Mouse (Mus musculus) heart, embryonic 15.5 days (tissue): ENCODE data around the gene Abcg1. TPM values are rescaled to one million over a fixed set of nuclear protein-coding genes. Genes with fewer than 3 reads are reported as not detected.
A peak's percentile ranks its signal among the peaks of the same experiment; 100 is the strongest.

Source experiments
- ATAC-seq: fragments of 200-750 bp; cut with Nextera tagmentation; replicated peaks from 2 replicates; pipeline ENCODE4 v1.8.0; 2017; ENCODE audit warnings: low read depth, moderate TSS enrichment; ENCODE audit not compliant: insufficient number of reproducible peaks, insufficient read depth, low FRiP score
- H3K27ac ChIP-seq: fragments of 300-500 bp; sonication (generic); 2 replicates; pipeline ENCODE4 v1.5.1; 2015; ENCODE audit warnings: mild to moderate bottlenecking, inconsistent platforms
- H3K27me3 ChIP-seq: fragments of 300-500 bp; sonication (generic); 2 replicates; pipeline ENCODE4 v1.6.1; 2015; ENCODE audit warnings: inconsistent platforms
- H3K36me3 ChIP-seq: fragments of 300-500 bp; sonication (generic); 2 replicates; pipeline ENCODE4 v1.6.1; 2015; ENCODE audit warnings: mild to moderate bottlenecking, inconsistent platforms
- H3K4me1 ChIP-seq: fragments of 300-500 bp; sonication (generic); replicated peaks from 2 replicates; pipeline ENCODE4 v1.6.1; 2015; ENCODE audit warnings: inconsistent platforms
- H3K4me2 ChIP-seq: fragments of 300-500 bp; sonication (generic); 2 replicates; pipeline ENCODE4 v1.6.1; 2015; ENCODE audit warnings: inconsistent platforms, mild to moderate bottlenecking, moderate library complexity
- H3K4me3 ChIP-seq: fragments of 300-500 bp; sonication (generic); 2 replicates; pipeline ENCODE4 v1.5.1; 2015; ENCODE audit warnings: mild to moderate bottlenecking, inconsistent platforms
- H3K9ac ChIP-seq: fragments of 300-500 bp; sonication (generic); 2 replicates; pipeline ENCODE4 v1.6.1; 2015; ENCODE audit warnings: mild to moderate bottlenecking, inconsistent platforms
- H3K9me3 ChIP-seq: fragments of 300-500 bp; sonication (generic); replicated peaks from 2 replicates; pipeline ENCODE4 v1.6.1; 2016; ENCODE audit warnings: inconsistent platforms
- WGBS: fragments of 180-500 bp; shearing (Covaris S2); methylation state at CpG from one replicate; pipeline ENCODE4 v1.1.7; 2015; ENCODE audit warnings: mixed read lengths; 5-methylcytosine and 5-hydroxymethylcytosine counted together
- polyA plus RNA-seq: library from polyadenylated mRNA; unstranded; fragments of >200 nt; fragmentation: Nextera tagmentation; extraction: Ambion mirVana; gene quantifications from 2 replicates; pipeline ENCODE4 v1.2.1, GENCODE M21; 2015

The Abcg1 gene
- polyA plus RNA-seq, 1 experiment from 2014 or later = 10.4 TPM

GRCm38 (mm10) chr17:31042751-31043150 is 14.7 kb upstream of the Abcg1 start:
- Histone ChIP-seq H3K27me3 (no peaks in the 10 kb centered on the region), H3K36me3 (no peaks in the 10 kb centered on the region), H3K9me3 (no peaks in the 10 kb centered on the region), H3K4me1 (peaks cover 3% of the 10 kb centered on the region; the same call in 1 of the 2 replicates), H3K9ac (no peak overlapping the region), H3K4me3 (no peak overlapping the region), H3K4me2 (no peak overlapping the region), H3K27ac (no peak overlapping the region)
- 77% methylated on average over 2 of the region's 2 CpGs for WGBS
- no peak for ATAC-seq

DNA sequence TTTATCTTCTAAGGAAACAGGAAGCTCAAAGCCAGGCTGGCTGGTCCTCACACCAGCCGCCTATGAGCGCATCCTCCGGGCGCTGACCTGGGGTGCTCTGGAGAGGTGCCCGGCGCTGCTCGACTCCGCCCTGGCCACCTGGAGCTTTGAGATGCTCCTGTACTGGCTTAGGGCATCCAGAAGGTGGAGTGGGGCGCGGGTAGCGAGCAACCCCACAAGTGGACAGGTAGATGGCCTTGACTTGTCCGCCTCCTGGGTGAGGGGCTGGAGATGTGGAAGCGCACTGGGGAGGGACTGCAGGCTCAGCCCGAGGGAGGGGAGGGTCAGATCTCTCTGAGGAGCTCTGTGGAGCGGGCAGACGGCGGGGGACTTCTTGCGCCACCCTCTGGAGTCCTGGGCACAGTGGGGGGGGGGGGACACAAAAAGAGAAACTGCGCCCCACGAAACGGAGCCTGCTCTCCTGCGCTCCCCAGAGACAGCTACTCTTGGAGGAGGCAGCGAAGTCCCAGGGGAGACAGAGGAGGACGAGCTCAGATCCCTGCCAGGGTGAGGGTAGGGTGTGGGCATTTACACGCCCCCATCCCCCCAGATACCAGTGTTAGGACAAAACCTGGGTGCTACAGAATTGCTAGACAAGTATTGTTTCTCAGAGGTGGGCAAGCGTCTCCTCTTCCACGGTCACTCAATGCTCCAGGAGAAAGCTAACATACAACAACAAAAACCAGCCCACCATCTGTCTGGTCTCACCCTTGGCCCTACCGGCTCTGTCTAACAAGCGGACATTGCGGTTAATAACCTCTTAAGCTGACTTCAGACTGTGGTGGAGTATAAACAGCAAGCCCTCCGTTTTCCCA is 643 bp downstream of the Abcg1 start:
- H3K36me3 ChIP-seq = no peaks in the 10 kb centered on the region
- WGBS = under 1% methylated on average over 27 of the region's 31 CpGs
- no peak for ATAC-seq
- H3K4me1 ChIP-seq = peaks cover 45% of the 10 kb centered on the region
- H3K4me3 ChIP-seq = peak overlapping the region; percentile 73
- 0 out of 2 replicates have a peak, but pooled peaks cover 7% of the 10 kb centered on the region for H3K27me3 ChIP-seq
- H3K9ac ChIP-seq = peak overlapping the region; percentile 61
- peak overlapping the region; percentile 99 for H3K4me2 ChIP-seq
- H3K27ac ChIP-seq = peak overlapping the region; percentile 66
- H3K9me3 ChIP-seq = 0 out of 2 replicates have a peak, but pooled peaks cover 7% of the 10 kb centered on the region

DNA sequence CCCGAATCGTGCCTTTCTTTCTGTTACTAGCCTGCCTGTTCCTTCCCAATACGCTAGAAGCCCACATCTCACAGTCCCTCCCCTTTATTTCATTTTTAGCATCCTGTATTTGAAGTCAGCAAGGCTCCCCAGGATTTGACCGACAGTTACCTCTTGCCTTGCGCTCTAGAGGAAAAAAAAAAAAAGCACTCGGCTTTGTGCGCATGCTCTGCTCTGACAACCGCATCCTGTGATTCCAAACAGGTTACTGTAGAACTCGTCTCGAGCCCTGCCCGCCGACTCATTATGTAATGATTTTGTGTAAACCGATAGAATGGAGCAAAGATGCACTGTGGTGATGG is 1.2 kb downstream of the Abcg1 start:
- H3K9me3 ChIP-seq = 0 out of 2 replicates have a peak, but pooled peaks cover 1% of the 10 kb centered on the region
- 0 out of 2 replicates have a peak, but pooled peaks cover 7% of the 10 kb centered on the region for H3K27me3 ChIP-seq
- H3K9ac ChIP-seq = peak overlapping the region; percentile 61
- whole genome bisulfite sequencing = 2% methylated on average over 13 of the region's 13 CpGs
- peaks cover 45% of the 10 kb centered on the region for H3K4me1 ChIP-seq
- H3K4me2 ChIP-seq = peak overlapping the region; percentile 99
- peak; percentile 45; the same call in 1 of the 2 replicates for ATAC-seq
- H3K4me3 ChIP-seq = peak overlapping the region; percentile 73
- no peaks in the 10 kb centered on the region for H3K36me3 ChIP-seq
- H3K27ac ChIP-seq = peak overlapping the region; percentile 66

DNA sequence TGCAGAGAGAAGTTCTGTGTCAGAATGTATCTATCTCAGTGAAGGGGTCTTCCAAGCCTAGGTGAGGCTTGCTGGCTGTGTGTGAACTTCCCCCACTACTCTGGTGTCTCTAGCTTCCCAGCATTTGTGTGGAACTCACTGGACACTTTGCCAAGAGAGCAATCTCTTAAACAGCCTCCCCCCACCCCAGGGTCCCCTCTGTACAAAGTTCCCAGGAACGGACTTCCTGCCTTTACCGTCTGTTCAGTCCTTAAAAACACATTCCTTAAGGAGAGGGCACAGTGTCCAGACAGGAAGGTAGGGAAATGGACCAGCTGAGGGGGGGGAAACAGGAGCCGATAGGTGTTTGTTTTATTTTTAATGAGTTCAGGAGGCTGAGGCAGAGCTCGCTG is 2.7 kb downstream of the Abcg1 start:
- no peaks in the 10 kb centered on the region for H3K9me3 ChIP-seq
- H3K36me3 ChIP-seq = no peaks in the 10 kb centered on the region
- no peak overlapping the region for H3K4me3 ChIP-seq
- no peak overlapping the region for H3K9ac ChIP-seq
- no peak for ATAC-seq
- WGBS = 45% methylated on average over 4 of the region's 4 CpGs
- H3K4me1 ChIP-seq = peaks cover 45% of the 10 kb centered on the region
- H3K4me2 ChIP-seq = peak overlapping the region; percentile 39
- peak overlapping the region; percentile 54 for H3K27ac ChIP-seq
- H3K27me3 ChIP-seq = 0 out of 2 replicates have a peak, but pooled peaks cover 7% of the 10 kb centered on the region

- no peak overlapping the region for H3K9ac ChIP-seq
- 49% methylated on average over 13 of the region's 13 CpGs for WGBS
- no peak overlapping the region for H3K4me3 ChIP-seq
- peak overlapping the region; percentile 39; the same call in 1 of the 2 replicates for H3K4me2 ChIP-seq
- no peaks in the 10 kb centered on the region for H3K36me3 ChIP-seq
- H3K4me1 ChIP-seq = peaks cover 45% of the 10 kb centered on the region
- 0 out of 2 replicates have a peak, but pooled peaks cover 7% of the 10 kb centered on the region for H3K27me3 ChIP-seq
- no peaks in the 10 kb centered on the region for H3K9me3 ChIP-seq
- no peak for ATAC-seq
- H3K27ac ChIP-seq = peak overlapping the region; percentile 54
Measured at GRCm38 (mm10) chr17:31060588-31061345, 3.3 kb downstream of the Abcg1 start.

DNA sequence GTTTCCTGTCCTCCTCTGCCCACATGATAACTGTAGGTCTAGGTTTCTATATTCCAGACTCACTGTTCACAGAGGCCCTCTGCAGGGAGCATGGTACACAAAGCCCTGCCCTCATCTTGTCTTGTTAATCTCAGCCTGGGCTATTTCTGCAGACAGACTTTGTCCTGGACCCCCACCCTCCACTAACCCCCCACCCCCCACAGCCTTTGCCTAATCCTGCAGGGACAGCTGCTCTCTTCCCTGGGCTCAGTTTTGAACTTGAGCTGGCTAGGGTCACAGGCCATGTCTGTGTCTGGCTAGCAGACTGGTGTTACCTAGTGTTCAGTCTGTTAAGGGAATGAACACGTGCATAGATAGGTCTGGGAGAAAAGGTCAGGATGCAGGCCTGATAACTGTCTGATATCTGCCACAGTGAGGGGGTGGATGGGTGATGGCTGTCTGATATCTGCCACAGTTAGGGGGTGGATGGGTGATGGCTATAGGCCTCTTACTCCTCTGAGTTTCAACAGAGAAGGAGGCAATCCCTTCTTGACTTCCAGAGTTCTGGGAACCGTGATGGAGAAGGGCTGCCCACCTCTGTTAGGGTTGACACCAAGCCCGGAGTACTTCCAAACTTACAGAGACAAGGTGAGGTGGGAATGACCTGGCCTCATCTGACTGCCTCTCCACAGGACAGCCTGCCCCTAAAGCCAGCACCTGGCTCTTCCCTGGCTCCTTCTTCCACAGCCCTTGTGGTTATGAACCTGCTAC is 4.0 kb downstream of the Abcg1 start:
- WGBS = 60% methylated on average over 3 of the region's 3 CpGs
- H3K27me3 ChIP-seq = 0 out of 2 replicates have a peak, but pooled peaks cover 7% of the 10 kb centered on the region
- no peak overlapping the region for H3K9ac ChIP-seq
- peak overlapping the region; percentile 54 for H3K27ac ChIP-seq
- peak overlapping the region; percentile 15; the same call in 1 of the 2 replicates for H3K4me2 ChIP-seq
- H3K36me3 ChIP-seq = no peaks in the 10 kb centered on the region
- ATAC-seq = no peak
- H3K4me3 ChIP-seq = no peak overlapping the region
- peaks cover 45% of the 10 kb centered on the region for H3K4me1 ChIP-seq
- H3K9me3 ChIP-seq = no peaks in the 10 kb centered on the region

GRCm38 (mm10) chr17:31066058-31066457 is 8.6 kb downstream of the Abcg1 start:
- Histone ChIP-seq H3K27ac (no peak overlapping the region), H3K9ac (no peak overlapping the region), H3K27me3 (no peaks in the 10 kb centered on the region), H3K36me3 (no peaks in the 10 kb centered on the region), H3K9me3 (no peaks in the 10 kb centered on the region), H3K4me1 (peaks cover 43% of the 10 kb centered on the region), H3K4me2 (no peak overlapping the region), H3K4me3 (no peak overlapping the region)
- 75% methylated on average over 6 of the region's 6 CpGs for WGBS
- no peak for ATAC-seq

DNA sequence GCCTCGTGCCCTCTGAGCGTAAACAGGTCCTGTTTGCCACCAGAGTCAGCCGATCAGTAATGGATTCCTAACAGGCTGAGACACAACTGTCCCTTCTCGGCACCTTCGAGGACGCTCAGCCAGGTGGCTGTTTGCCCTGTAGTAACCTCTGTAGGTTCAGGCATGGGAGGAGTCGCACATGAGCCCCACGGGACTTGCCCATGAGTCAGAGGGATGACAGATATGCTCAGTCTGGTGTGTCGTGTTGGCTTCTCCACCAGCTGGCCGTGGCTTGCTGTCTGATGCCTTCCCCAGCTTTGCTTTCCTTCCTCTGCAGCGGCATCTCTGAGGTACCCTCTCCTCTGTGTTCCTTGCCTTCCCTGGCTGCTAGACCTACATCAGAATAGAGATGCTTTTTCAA is 9.6 kb downstream of the Abcg1 start:
- Histone ChIP-seq H3K4me3 (no peak overlapping the region), H3K4me2 (no peak overlapping the region), H3K27ac (peak overlapping the region; percentile 27; the same call in 1 of the 2 replicates), H3K27me3 (no peaks in the 10 kb centered on the region), H3K9me3 (no peaks in the 10 kb centered on the region), H3K4me1 (peaks cover 45% of the 10 kb centered on the region), H3K9ac (no peak overlapping the region), H3K36me3 (no peaks in the 10 kb centered on the region)
- 61% methylated on average over 11 of the region's 11 CpGs for WGBS
- ATAC-seq = no peak; the same call in 1 of the 2 replicates

DNA sequence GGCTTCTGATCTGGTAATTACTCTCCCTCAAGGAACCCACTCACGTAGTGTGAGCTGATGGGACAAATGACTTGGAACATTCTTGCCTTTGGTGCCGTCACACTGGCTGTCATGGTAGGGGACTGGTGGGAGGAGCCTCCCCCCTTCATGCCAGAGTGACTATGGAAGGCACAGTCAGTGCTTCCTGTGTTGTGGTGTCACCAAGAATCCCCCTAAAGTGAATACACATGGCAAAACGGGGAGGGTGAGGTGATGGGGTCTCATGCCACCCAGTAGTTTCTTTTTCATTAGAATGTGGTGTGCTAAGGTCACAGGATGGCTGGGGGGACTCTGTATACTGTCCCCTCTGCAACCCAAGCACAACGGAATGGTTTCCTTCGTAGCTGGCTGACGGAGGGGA is 11.6 kb downstream of the Abcg1 start:
- no peaks in the 10 kb centered on the region for H3K27me3 ChIP-seq
- H3K9me3 ChIP-seq = no peaks in the 10 kb centered on the region
- 82% methylated on average over 6 of the region's 6 CpGs for WGBS
- H3K36me3 ChIP-seq = no peaks in the 10 kb centered on the region
- no peak overlapping the region for H3K4me3 ChIP-seq
- H3K27ac ChIP-seq = no peak overlapping the region
- no peak overlapping the region for H3K9ac ChIP-seq
- no peak for ATAC-seq
- H3K4me2 ChIP-seq = no peak overlapping the region
- H3K4me1 ChIP-seq = peaks cover 65% of the 10 kb centered on the region

DNA sequence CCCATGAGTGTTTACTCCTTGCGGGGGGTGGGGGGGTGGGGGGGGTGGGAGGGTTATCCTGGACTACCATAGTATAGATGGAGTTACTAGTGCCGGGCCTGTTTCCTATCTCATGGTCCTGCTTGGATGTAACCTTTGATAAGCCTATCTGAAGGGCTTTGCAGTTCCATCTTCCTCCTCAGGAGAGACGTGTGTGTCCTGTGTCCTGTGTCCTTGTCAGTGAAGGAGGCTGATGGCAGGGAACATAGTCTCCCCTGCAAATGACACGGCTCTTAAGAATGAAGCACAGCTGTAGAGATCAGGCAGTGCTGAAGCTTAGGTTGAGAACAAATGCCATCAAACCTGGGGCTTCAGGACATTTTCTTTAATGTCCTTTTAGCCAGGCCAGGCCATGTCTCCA is 12.4 kb downstream of the Abcg1 start:
- H3K27ac ChIP-seq = peak overlapping the region; percentile 75; the same call in 1 of the 2 replicates
- no peak overlapping the region for H3K9ac ChIP-seq
- ATAC-seq = no peak

More for the DNA sequence above, 12.4 kb downstream of the Abcg1 start:
- Histone ChIP-seq H3K36me3 (no peaks in the 10 kb centered on the region), H3K4me3 (no peak overlapping the region), H3K4me1 (peaks cover 71% of the 10 kb centered on the region), H3K27me3 (no peaks in the 10 kb centered on the region), H3K9me3 (no peaks in the 10 kb centered on the region), H3K4me2 (no peak overlapping the region)
- 70% methylated on average over 4 of the region's 4 CpGs for WGBS
